ENCODE assay signal across 19 mouse cellular contexts in genomic region chr3:109480625-109481024, GRCm38 (mm10).
DNase-seq lines count a peak whose midpoint lies in the region; ATAC-seq lines count a peak whose summit lies in the region.
"Had no signal": no experiment of that assay in that cellular context is flagged by ENCODE, and none has a peak within 500 bp of the region (broad histone marks: within the 10 kb centered on the region; RNA-seq: fewer than 3 reads in every experiment).

No protein-coding gene starts in this region.

- peak; percentile 91 for DNase-seq in heart, adult 11 months
- no peak for DNase-seq in heart, postnatal 14 days
- peak; percentile 38 for DNase-seq in kidney, postnatal 14 days
- no peak for DNase-seq in kidney, postnatal 25 days
- peak; percentile 20 to 21 for DNase-seq in kidney, postnatal 36 days
- no peak for DNase-seq in adrenal gland, adult 8-10 months
- DNase-seq in urinary bladder, postnatal 10 days (ENCODE audit: low spot score), result no peak
- DNase-seq: adrenal gland, postnatal 25 days; cerebellum, adult 18-20 months; cerebellum, postnatal 36 days; forebrain, postnatal 0 days; gastrocnemius, postnatal 36 days; heart, postnatal 10 days; layer of hippocampus, postnatal 36 days; right cerebral cortex, postnatal 14 days; spleen, adult 18-20 months; thymus, postnatal 36 days had no signal

- intact Hi-C loops in heart, postnatal 14 days (cut with DNase I), result no loop called here

- peak; percentile 38 for ATAC-seq in megakaryocyte, adult 5-6 weeks (ENCODE audit: poor library complexity, severe bottlenecking)
- ATAC-seq: forebrain, postnatal 0 days; midbrain, embryonic 13.5 days had no signal

Comparison
In these comparisons a context has a peak if more than half of its experiments do, and no peak if none do; other contexts are left out.
1. DNase-seq: peak in heart, adult 11 months (single experiment), kidney, postnatal 14 days (single experiment) and kidney, postnatal 36 days (2 of 2); none in heart, postnatal 14 days (0 of 2), kidney, postnatal 25 days (0 of 2), adrenal gland, adult 8-10 months (single experiment) and urinary bladder, postnatal 10 days (single experiment).